Mouse (Mus musculus) limb, embryonic 11.5 days (tissue): ENCODE measurements at regions not wholly inside any gene's neighbourhood (a gene's known extent, or its start where the extent isn't known, plus 50 kb on each side); places are given as distances from the start of the nearest gene placed in this dataset.
A peak's percentile ranks its signal among the peaks of the same experiment; 100 is the strongest.

Source experiments
- ATAC-seq: fragments of 200-750 bp; cut with Nextera tagmentation; 2 replicates; pipeline ENCODE4 v1.8.0; 2017; ENCODE audit warnings: low read depth; ENCODE audit not compliant: insufficient number of reproducible peaks, low FRiP score, low TSS enrichment
- DNase-seq: peaks from one replicate; pipeline ENCODE4 v3.0.0-alpha.2; 2015; ENCODE audit warnings: low spot score
- H3K27ac ChIP-seq: fragments of 300-500 bp; sonication (generic); replicated peaks from 2 replicates; pipeline ENCODE4 v1.5.1; 2014; ENCODE audit warnings: low read depth, mild to moderate bottlenecking, low read length
- H3K27me3 ChIP-seq: fragments of 300-500 bp; sonication (generic); 2 replicates; pipeline ENCODE4 v1.6.1; 2014; ENCODE audit warnings: mild to moderate bottlenecking, low read length, mixed read lengths; ENCODE audit not compliant: control insufficient read depth, insufficient read depth
- H3K36me3 ChIP-seq: fragments of 300-500 bp; sonication (generic); 2 replicates; pipeline ENCODE4 v1.6.1; 2014; ENCODE audit warnings: mild to moderate bottlenecking, low read length, moderate library complexity, mixed read lengths; ENCODE audit not compliant: control insufficient read depth, insufficient read depth
- H3K4me1 ChIP-seq: fragments of 300-500 bp; sonication (generic); 2 replicates; pipeline ENCODE4 v1.6.1; 2014; ENCODE audit warnings: low read length, mixed read lengths; ENCODE audit not compliant: control insufficient read depth, insufficient read depth
- H3K4me2 ChIP-seq: fragments of 300-500 bp; sonication (generic); 2 replicates; pipeline ENCODE4 v1.6.1; 2014; ENCODE audit warnings: low read depth, mild to moderate bottlenecking, moderate library complexity; ENCODE audit not compliant: severe bottlenecking
- H3K4me3 ChIP-seq: fragments of 300-500 bp; sonication (generic); 2 replicates; pipeline ENCODE4 v1.5.1; 2014; ENCODE audit warnings: low read depth, low read length
- H3K9ac ChIP-seq: fragments of 300-500 bp; sonication (generic); 2 replicates; pipeline ENCODE4 v1.6.1; 2014; ENCODE audit warnings: mild to moderate bottlenecking, low read length
- H3K9me3 ChIP-seq: fragments of 300-500 bp; sonication (generic); 2 replicates; pipeline ENCODE4 v1.6.1; 2016; ENCODE audit warnings: low read length; ENCODE audit not compliant: control insufficient read depth
- WGBS: fragments of 180-500 bp; shearing (Covaris S2); extraction: QIAGEN DNeasy Blood & Tissue Kit; methylation state at CpG from one replicate; pipeline ENCODE4 v1.1.7; 2014; 5-methylcytosine and 5-hydroxymethylcytosine counted together

DNA sequence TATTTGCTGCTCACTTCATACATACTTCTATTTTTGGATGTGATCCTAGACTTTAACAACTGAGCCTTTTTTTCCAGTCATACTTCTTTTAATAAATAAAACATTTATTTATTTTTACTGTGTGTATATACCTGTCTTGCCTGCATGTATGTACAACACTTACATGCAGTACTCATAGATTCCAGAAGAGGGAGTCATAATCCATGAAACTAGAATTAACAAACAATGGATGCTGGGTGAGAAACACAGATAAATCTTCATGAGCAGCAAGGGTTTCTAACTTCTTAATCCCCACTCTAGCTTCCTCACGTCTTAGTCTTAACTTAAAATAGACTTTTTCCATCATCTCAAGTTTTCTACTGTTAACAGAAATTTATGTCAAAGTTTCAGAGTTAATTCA is 1253.7 kb upstream of the Nr2f1 start:
- ATAC-seq: no peak
- 63% methylated on average over 1 of the region's 1 CpGs for WGBS
- no peaks in the 10 kb centered on the region for H3K36me3 ChIP-seq
- H3K9me3 ChIP-seq: no peaks in the 10 kb centered on the region
- H3K4me2 ChIP-seq: no peak overlapping the region
- H3K27me3 ChIP-seq: no peaks in the 10 kb centered on the region
- H3K4me3 ChIP-seq: no peak overlapping the region
- DNase-seq: no peak
- H3K9ac ChIP-seq: no peak overlapping the region
- H3K27ac ChIP-seq: no peak overlapping the region
- no peaks in the 10 kb centered on the region for H3K4me1 ChIP-seq

DNA sequence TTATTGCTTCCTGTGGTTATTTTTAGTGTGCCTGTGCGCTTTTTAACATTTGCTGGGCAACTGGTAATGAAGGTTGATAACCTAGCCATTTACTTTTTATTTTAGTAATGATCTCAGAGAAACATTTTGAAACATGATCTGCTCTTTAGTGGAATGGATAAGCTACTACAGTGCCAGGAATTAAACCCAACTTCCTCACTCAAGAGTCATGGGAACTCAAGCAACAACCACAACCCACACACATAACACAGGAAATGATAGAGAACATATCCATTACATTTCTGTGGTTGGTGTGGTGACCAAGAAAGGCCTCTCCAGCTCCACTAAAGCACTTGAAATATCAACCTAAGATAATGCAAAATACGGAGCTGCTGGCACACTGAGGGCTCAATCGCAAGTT is 1243.6 kb upstream of the Nr2f1 start:
- H3K36me3 ChIP-seq: no peaks in the 10 kb centered on the region
- no peaks in the 10 kb centered on the region for H3K27me3 ChIP-seq
- H3K4me1 ChIP-seq: no peaks in the 10 kb centered on the region
- no peak overlapping the region for H3K27ac ChIP-seq
- H3K4me2 ChIP-seq: no peak overlapping the region
- H3K9ac ChIP-seq: no peak overlapping the region
- ATAC-seq (peak; percentile 75; the same call in 1 of the 2 replicates), DNase-seq (no peak)
- 75% methylated on average over 3 of the region's 3 CpGs for WGBS
- H3K4me3 ChIP-seq: no peak overlapping the region
- H3K9me3 ChIP-seq: no peaks in the 10 kb centered on the region

DNA sequence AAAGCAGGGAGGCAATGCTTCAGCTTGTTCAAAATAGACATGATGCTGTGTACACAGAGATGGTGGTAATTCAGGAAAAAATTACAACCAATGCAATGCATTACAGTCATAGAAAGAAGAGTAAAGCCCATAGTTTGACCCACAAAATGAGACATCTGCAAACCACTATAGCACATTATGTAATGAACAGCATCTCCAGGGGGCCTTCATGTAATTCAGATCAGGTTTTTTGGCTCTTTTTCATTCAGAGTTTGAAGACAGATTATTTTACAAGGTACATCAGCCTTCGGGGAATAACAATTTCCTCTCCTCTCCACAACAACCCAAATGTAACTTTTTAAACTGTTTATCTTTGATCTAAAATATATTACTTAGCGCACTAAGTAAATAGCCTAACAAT is 1243.1 kb upstream of the Nr2f1 start:
- H3K4me3 ChIP-seq: no peak overlapping the region
- 51% methylated on average over 2 of the region's 2 CpGs for WGBS
- H3K36me3 ChIP-seq: no peaks in the 10 kb centered on the region
- no peaks in the 10 kb centered on the region for H3K27me3 ChIP-seq
- no peak overlapping the region for H3K4me2 ChIP-seq
- no peaks in the 10 kb centered on the region for H3K9me3 ChIP-seq
- H3K9ac ChIP-seq: no peak overlapping the region
- DNase-seq (no peak), ATAC-seq (no peak)
- no peaks in the 10 kb centered on the region for H3K4me1 ChIP-seq
- no peak overlapping the region for H3K27ac ChIP-seq

DNA sequence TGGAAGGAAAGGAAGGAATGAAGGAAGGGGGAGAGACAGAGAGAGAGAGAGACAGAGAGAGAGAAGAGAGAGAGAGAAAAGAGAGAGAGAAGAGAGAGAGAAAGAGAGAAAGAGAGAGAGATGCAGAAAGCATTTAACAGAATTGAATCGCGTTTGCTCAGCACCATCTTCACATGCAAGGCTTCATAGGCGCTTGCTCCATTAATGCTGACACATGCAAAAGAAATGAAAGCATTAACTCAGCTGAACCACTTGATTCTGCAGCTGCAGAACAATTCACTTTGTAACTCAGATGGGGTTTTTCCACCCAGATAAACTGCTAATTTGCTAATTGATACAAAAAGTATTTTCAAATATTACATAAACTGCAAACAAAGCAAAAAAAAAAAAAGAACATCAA is 1231.9 kb upstream of the Nr2f1 start:
- no peak overlapping the region for H3K9ac ChIP-seq
- no peaks in the 10 kb centered on the region for H3K27me3 ChIP-seq
- no peak overlapping the region for H3K27ac ChIP-seq
- DNase-seq: no peak
- H3K4me3 ChIP-seq: no peak overlapping the region
- 53% methylated on average over 3 of the region's 3 CpGs for WGBS
- ATAC-seq: no peak
- H3K9me3 ChIP-seq: no peaks in the 10 kb centered on the region
- no peaks in the 10 kb centered on the region for H3K4me1 ChIP-seq
- no peak overlapping the region for H3K4me2 ChIP-seq
- H3K36me3 ChIP-seq: no peaks in the 10 kb centered on the region

DNA sequence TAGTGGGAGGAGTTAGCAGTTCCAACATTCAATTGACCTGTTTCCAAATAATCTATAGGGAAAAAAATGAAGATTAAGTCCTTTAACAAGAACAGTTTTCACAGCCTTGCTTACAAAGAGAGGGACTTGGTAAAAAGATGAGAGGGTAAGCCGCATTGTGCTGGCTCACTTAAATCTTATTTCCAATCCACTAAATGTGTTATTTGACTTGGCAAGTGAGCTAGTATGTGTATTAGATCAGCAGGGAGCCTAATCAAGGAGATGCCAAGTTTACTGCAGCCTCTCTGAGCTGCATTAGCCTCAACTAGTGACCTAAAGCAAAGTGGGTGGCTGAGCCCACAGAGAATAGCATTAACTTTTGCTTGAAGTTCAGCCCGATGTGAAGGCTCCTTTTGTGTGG is 1231.4 kb upstream of the Nr2f1 start:
- no peak overlapping the region for H3K9ac ChIP-seq
- H3K27me3 ChIP-seq: no peaks in the 10 kb centered on the region
- no peaks in the 10 kb centered on the region for H3K36me3 ChIP-seq
- no peak overlapping the region for H3K4me2 ChIP-seq
- WGBS: 15% methylated on average over 2 of the region's 2 CpGs
- H3K4me3 ChIP-seq: no peak overlapping the region
- ATAC-seq (no peak), DNase-seq (no peak)
- no peaks in the 10 kb centered on the region for H3K4me1 ChIP-seq
- H3K27ac ChIP-seq: no peak overlapping the region
- H3K9me3 ChIP-seq: no peaks in the 10 kb centered on the region

GRCm38 (mm10) chr13:79430562-79430961 is 1231.0 kb upstream of the Nr2f1 start:
- 64% methylated on average over 1 of the region's 1 CpGs for WGBS
- Histone ChIP-seq H3K4me1 (no peaks in the 10 kb centered on the region), H3K4me2 (no peak overlapping the region), H3K9ac (no peak overlapping the region), H3K27ac (no peak overlapping the region), H3K9me3 (no peaks in the 10 kb centered on the region), H3K27me3 (no peaks in the 10 kb centered on the region), H3K4me3 (no peak overlapping the region), H3K36me3 (no peaks in the 10 kb centered on the region)
- DNase-seq: no peak
- no peak for ATAC-seq

DNA sequence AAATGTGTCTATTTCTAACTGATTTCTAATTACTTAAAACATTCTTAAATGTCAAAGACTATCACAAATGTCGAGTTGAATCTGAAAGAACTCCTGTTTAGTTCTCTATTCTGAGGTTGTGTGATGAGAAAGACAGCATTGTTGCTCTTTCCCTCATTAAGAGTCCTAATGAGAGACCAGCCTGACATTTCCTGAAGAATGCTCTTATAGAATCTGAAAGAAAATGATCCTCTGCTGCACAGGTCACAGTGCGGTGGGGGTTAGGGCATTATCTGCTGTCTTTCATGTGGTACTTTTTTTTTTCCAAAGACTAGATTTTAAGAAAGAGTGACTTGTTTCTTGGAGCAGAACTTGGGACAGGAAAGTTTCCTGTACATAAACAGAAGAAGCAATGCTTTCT is 1218.3 kb upstream of the Nr2f1 start:
- Histone ChIP-seq H3K9ac (no peak overlapping the region), H3K4me2 (no peak overlapping the region), H3K27ac (no peak overlapping the region), H3K9me3 (no peaks in the 10 kb centered on the region), H3K4me1 (no peaks in the 10 kb centered on the region), H3K27me3 (no peaks in the 10 kb centered on the region), H3K4me3 (no peak overlapping the region), H3K36me3 (no peaks in the 10 kb centered on the region)
- no peak for DNase-seq
- ATAC-seq: no peak
- WGBS: 83% methylated on average over 2 of the region's 2 CpGs

- Histone ChIP-seq H3K9me3 (no peaks in the 10 kb centered on the region), H3K4me3 (no peak overlapping the region), H3K4me2 (no peak overlapping the region), H3K9ac (no peak overlapping the region), H3K27ac (no peak overlapping the region), H3K27me3 (no peaks in the 10 kb centered on the region), H3K4me1 (no peaks in the 10 kb centered on the region), H3K36me3 (no peaks in the 10 kb centered on the region)
- no peak for DNase-seq
- WGBS: 78% methylated on average over 1 of the region's 1 CpGs
- ATAC-seq: no peak
Observed at GRCm38 (mm10) chr13:79400082-79400481, 1200.5 kb upstream of the Nr2f1 start.

DNA sequence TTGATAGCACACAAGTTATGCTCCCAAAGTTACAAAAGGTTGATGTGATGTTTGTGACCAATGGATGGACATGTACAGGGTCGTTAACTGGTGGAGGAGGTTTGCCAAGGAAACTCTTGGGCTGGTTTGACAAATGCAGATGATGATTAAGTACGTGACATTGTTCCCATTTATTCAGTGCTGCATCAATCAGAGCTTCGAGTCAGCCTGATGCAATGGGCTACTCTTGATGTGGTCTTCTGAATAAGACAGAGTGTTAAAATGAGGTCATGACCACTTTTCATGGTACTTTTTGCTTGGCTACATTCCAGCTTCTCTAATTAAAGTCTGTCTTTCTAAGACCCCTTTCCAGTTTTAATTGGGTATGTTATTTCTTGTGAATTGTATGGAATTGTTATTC is 1194.4 kb upstream of the Nr2f1 start:
- 52% methylated on average over 3 of the region's 3 CpGs for WGBS
- Histone ChIP-seq H3K27me3 (no peaks in the 10 kb centered on the region), H3K4me3 (no peak overlapping the region), H3K36me3 (no peaks in the 10 kb centered on the region), H3K4me2 (no peak overlapping the region), H3K27ac (no peak overlapping the region), H3K9ac (no peak overlapping the region), H3K9me3 (no peaks in the 10 kb centered on the region), H3K4me1 (no peaks in the 10 kb centered on the region)
- ATAC-seq (no peak), DNase-seq (no peak)
